Mouse (Mus musculus): ENCODE results near the gene S100a6. TPM values are rescaled to one million over a fixed set of nuclear protein-coding genes. Genes with fewer than 3 reads are reported as not detected.

Gene S100a6
- polyA plus RNA-seq, 1 experiment, result 1.3 TPM

- H3K9me3 ChIP-seq, result no peaks in the 10 kb centered on the region
- no peak for TF ChIP-seq GATA1 (IDR thresholded peaks at IDR 0.05; ENCODE audit: borderline replicate concordance, low read length)
- TF ChIP-seq FLI1 (IDR thresholded peaks at IDR 0.05; ENCODE audit: low read length), result no peak
These were observed 13.3 kb upstream of the S100a6 start for GRCm38 (mm10) chr3:90599401-90599800.

GRCm38 (mm10) chr3:90600036-90600435, 12.6 kb upstream of the S100a6 start:
- H3K27me3 ChIP-seq (replicated peaks), result peaks cover 87% of the 10 kb centered on the region
- H3K36me3 ChIP-seq (replicated peaks; ENCODE audit: low read length), result no peaks in the 10 kb centered on the region
- no peak overlapping the region for H3K4me3 ChIP-seq (replicated peaks)
- TF ChIP-seq GATA1 (IDR thresholded peaks at IDR 0.05; ENCODE audit: borderline replicate concordance, low read length) (no peak), FLI1 (IDR thresholded peaks at IDR 0.05; ENCODE audit: low read length) (no peak)
- no peaks in the 10 kb centered on the region for H3K9me3 ChIP-seq
- peaks cover 35% of the 10 kb centered on the region for H3K4me1 ChIP-seq

More at GRCm38 (mm10) chr3:90599401-90599800, 13.3 kb upstream of the S100a6 start:
- Histone ChIP-seq H3K4me3 (replicated peaks) (no peak overlapping the region), H3K27me3 (replicated peaks) (peaks cover 86% of the 10 kb centered on the region), H3K36me3 (replicated peaks; ENCODE audit: low read length) (no peaks in the 10 kb centered on the region), H3K4me1 (peaks cover 31% of the 10 kb centered on the region)

- no peaks in the 10 kb centered on the region for H3K9me3 ChIP-seq
- peaks cover 87% of the 10 kb centered on the region for H3K27me3 ChIP-seq (replicated peaks)
- H3K4me3 ChIP-seq (replicated peaks), result no peak overlapping the region
- TF ChIP-seq FLI1 (IDR thresholded peaks at IDR 0.05; ENCODE audit: low read length), result no peak
- no peak for TF ChIP-seq GATA1 (IDR thresholded peaks at IDR 0.05; ENCODE audit: borderline replicate concordance, low read length)
- no peaks in the 10 kb centered on the region for H3K36me3 ChIP-seq (replicated peaks; ENCODE audit: low read length)
- peaks cover 41% of the 10 kb centered on the region for H3K4me1 ChIP-seq
These were observed 12.1 kb upstream of the S100a6 start for GRCm38 (mm10) chr3:90600458-90601195.

GRCm38 (mm10) chr3:90601486-90602110, 11.1 kb upstream of the S100a6 start, which contains the start of gene Gm42674:
Gm42674 (plus strand) TSS chr3:90601904.
- peaks cover 86% of the 10 kb centered on the region for H3K27me3 ChIP-seq (replicated peaks)
- no peaks in the 10 kb centered on the region for H3K36me3 ChIP-seq (replicated peaks; ENCODE audit: low read length)
- TF ChIP-seq GATA1 (IDR thresholded peaks at IDR 0.05; ENCODE audit: borderline replicate concordance, low read length), result no peak
- TF ChIP-seq FLI1 (IDR thresholded peaks at IDR 0.05; ENCODE audit: low read length), result no peak

DNA sequence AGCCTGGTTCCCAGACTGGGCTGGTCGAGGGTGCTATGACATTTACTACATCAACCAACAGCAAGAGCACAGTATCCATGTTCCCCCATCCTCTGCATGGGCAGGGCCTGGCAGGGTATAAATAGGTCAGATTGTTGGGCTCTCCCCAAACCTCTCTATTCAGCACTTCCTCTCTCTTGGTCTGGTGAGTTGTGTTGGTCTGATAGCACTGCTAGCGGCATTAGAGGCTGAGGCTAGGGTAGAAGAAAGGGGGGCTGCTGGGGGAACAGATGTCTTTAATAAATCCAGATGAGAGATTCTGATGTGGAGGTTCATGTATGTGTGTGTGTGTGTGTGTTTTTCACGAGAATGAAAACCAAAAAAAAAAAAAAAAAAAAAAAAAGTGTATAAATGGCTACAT, 9.1 kb upstream of the S100a6 start, which contains the start of gene S100a4:
S100a4 (plus strand) TSS at position 149 of the 400 bp plus-strand sequence.
- Histone ChIP-seq H3K27me3 (replicated peaks) (peaks cover 86% of the 10 kb centered on the region), H3K9me3 (no peaks in the 10 kb centered on the region), H3K4me1 (peaks cover 54% of the 10 kb centered on the region), H3K36me3 (replicated peaks; ENCODE audit: low read length) (no peaks in the 10 kb centered on the region), H3K4me3 (replicated peaks) (peak within 1 kb of the TSS; percentile 79)
- TF ChIP-seq GATA1 (IDR thresholded peaks at IDR 0.05; ENCODE audit: borderline replicate concordance, low read length) (no peak), FLI1 (IDR thresholded peaks at IDR 0.05; ENCODE audit: low read length) (no peak)

More at GRCm38 (mm10) chr3:90601486-90602110, 11.1 kb upstream of the S100a6 start, which contains the start of gene Gm42674:
- Histone ChIP-seq H3K4me1 (peaks cover 49% of the 10 kb centered on the region), H3K9me3 (no peaks in the 10 kb centered on the region), H3K4me3 (replicated peaks) (no peak within 1 kb of the TSS)

GRCm38 (mm10) chr3:90604416-90604815, 8.3 kb upstream of the S100a6 start:
- Histone ChIP-seq H3K4me1 (peaks cover 62% of the 10 kb centered on the region), H3K4me3 (replicated peaks) (no peak overlapping the region), H3K36me3 (replicated peaks; ENCODE audit: low read length) (no peaks in the 10 kb centered on the region), H3K9me3 (no peaks in the 10 kb centered on the region), H3K27me3 (replicated peaks) (peaks cover 90% of the 10 kb centered on the region)
- no peak for TF ChIP-seq FLI1 (IDR thresholded peaks at IDR 0.05; ENCODE audit: low read length)
- TF ChIP-seq GATA1 (IDR thresholded peaks at IDR 0.05; ENCODE audit: borderline replicate concordance, low read length), result no peak

DNA sequence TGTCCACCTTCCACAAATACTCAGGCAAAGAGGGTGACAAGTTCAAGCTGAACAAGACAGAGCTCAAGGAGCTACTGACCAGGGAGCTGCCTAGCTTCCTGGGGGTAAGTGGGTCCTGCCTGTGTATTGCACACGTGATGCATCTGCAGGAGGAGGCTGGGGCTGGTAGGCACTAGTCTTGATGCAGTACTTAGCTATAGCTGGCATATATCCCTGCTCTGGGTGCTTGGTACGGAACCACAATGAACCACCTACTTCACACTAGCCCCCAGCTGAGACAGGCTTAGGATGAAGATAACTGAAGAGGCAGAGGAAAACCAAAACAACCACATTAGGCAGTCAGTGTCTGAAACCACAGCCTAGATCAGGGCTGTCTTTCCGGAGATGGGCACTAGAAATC, 7.6 kb upstream of the S100a6 start:
- Histone ChIP-seq H3K36me3 (replicated peaks; ENCODE audit: low read length) (no peaks in the 10 kb centered on the region), H3K4me3 (replicated peaks) (peak overlapping the region; percentile 29)
- TF ChIP-seq GATA1 (IDR thresholded peaks at IDR 0.05; ENCODE audit: borderline replicate concordance, low read length), result no peak
- no peak for TF ChIP-seq FLI1 (IDR thresholded peaks at IDR 0.05; ENCODE audit: low read length)

DNA sequence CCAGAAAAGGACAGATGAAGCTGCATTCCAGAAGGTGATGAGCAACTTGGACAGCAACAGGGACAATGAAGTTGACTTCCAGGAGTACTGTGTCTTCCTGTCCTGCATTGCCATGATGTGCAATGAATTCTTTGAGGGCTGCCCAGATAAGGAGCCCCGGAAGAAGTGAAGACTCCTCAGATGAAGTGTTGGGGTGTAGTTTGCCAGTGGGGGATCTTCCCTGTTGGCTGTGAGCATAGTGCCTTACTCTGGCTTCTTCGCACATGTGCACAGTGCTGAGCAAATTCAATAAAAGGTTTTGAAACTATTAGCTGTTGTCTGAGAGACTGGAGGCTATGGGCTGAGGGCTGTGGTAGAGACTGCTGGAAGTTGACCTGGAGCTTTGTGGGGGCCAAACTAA, 6.9 kb upstream of the S100a6 start:
- TF ChIP-seq FLI1 (IDR thresholded peaks at IDR 0.05; ENCODE audit: low read length) (no peak), GATA1 (IDR thresholded peaks at IDR 0.05; ENCODE audit: borderline replicate concordance, low read length) (no peak)
- Histone ChIP-seq H3K36me3 (replicated peaks; ENCODE audit: low read length) (no peaks in the 10 kb centered on the region), H3K27me3 (replicated peaks) (peaks cover 89% of the 10 kb centered on the region), H3K9me3 (no peaks in the 10 kb centered on the region), H3K4me3 (replicated peaks) (no peak overlapping the region), H3K4me1 (peaks cover 62% of the 10 kb centered on the region)

More for the DNA sequence above, 7.6 kb upstream of the S100a6 start:
- Histone ChIP-seq H3K4me1 (peaks cover 62% of the 10 kb centered on the region), H3K27me3 (replicated peaks) (peaks cover 90% of the 10 kb centered on the region), H3K9me3 (no peaks in the 10 kb centered on the region)

DNA sequence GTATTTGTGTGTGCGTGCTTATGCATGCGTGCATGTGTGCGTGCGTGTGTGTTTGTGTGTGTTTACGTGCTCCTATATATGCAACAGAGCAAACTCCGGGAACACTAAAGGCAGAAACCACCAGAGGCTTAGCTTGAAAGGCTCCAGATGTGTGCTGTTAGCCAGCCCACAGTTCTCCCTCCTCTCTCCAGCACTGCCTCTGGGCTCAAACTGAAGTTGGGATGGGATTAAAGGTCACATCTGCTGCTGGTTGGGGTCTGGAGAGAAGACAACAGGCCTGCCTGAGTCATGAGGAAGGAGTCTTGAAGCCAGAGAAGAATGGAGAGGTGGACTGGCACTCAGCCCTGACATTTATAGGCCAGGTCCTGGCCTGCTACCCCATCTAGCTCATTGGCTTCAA, 6.5 kb upstream of the S100a6 start:
- Histone ChIP-seq H3K27me3 (replicated peaks) (peaks cover 89% of the 10 kb centered on the region), H3K4me1 (peaks cover 62% of the 10 kb centered on the region), H3K9me3 (no peaks in the 10 kb centered on the region), H3K36me3 (replicated peaks; ENCODE audit: low read length) (no peaks in the 10 kb centered on the region), H3K4me3 (replicated peaks) (no peak overlapping the region)
- TF ChIP-seq FLI1 (IDR thresholded peaks at IDR 0.05; ENCODE audit: low read length), result no peak
- TF ChIP-seq GATA1 (IDR thresholded peaks at IDR 0.05; ENCODE audit: borderline replicate concordance, low read length), result no peak

DNA sequence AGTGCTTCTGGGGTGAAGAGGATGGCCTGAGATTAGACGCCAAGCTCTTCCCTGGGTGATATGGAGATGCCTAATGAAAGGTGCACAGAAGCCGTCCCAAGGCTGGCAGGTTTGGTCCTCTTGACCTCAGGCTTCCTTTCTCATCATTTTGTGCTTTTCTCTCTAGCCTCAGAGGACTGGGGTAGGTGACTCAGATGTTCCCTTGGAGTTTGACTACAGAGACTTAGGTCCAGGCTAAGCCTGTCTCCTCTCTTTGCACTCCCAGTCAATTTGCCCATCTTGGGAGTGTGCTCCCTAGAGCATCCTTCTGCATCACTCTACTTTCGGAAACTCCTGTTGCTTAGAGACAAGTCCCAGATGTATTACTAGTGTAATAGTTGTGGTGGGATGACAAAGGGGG, 5.3 kb upstream of the S100a6 start:
- Histone ChIP-seq H3K4me1 (peaks cover 62% of the 10 kb centered on the region), H3K27me3 (replicated peaks) (peaks cover 86% of the 10 kb centered on the region), H3K36me3 (replicated peaks; ENCODE audit: low read length) (no peaks in the 10 kb centered on the region), H3K9me3 (no peaks in the 10 kb centered on the region), H3K4me3 (replicated peaks) (no peak overlapping the region)
- TF ChIP-seq GATA1 (IDR thresholded peaks at IDR 0.05; ENCODE audit: borderline replicate concordance, low read length) (no peak), FLI1 (IDR thresholded peaks at IDR 0.05; ENCODE audit: low read length) (no peak)

Data from megakaryocyte, embryonic 14.5 days (primary cell).